Mouse (Mus musculus): ENCODE results near the gene Ankrd33.

Ankrd33 gene

DNA sequence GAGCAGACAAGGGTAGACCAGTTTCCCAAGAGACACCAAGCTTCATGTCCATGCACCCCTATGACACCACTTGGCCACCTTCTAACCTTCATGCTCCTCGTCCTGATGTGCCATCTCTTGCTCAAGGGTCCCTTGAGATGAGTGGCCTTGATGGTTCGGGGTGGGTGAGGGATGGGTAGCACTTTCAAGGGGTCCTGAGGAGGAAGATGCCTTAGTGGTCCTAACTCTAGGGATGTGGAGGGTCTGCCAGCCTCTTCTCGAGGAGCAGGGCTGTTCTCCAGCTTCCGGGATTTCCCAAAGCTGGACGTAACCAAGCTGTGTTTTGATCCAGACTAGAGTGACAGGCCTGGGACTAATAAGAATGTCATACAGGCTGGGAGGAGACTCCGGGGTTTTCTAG lies 10.0 kb downstream of the Ankrd33 start:
- DNase-seq (ENCODE audit: low read depth), result no peak

DNA sequence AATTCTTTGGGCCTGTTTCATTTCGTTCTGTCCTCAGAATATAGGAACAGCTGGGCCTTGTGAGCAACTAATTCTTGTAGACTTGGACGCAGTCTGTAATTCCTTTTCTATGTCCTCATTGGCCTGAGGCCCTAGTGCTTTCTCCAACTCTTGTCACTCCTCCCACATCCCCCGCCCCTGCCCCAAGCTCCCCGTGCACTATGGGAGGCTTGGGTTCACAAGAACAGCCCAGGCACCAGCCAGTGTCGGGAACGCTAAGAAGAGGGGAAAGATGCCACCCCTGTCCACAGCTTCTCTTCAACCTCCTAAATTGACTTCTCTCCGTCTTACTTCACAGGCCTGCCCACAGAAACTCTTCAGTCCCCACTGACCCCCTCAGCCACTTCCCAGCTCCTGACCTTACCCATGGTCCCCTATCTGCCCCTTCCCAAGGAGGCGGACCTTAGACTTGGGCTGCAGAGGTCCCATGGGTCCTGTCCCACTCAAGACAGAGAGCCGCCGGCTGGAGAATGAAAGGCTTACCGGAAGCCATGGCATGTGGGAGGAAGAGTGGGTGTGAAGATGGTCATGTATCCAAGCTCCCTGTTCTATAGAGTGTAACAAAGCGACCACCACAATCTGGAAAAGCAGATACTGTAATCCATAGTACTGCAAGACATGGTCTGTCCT lies 11.5 kb downstream of the Ankrd33 start:
- no peak for DNase-seq (ENCODE audit: low read depth)

DNA sequence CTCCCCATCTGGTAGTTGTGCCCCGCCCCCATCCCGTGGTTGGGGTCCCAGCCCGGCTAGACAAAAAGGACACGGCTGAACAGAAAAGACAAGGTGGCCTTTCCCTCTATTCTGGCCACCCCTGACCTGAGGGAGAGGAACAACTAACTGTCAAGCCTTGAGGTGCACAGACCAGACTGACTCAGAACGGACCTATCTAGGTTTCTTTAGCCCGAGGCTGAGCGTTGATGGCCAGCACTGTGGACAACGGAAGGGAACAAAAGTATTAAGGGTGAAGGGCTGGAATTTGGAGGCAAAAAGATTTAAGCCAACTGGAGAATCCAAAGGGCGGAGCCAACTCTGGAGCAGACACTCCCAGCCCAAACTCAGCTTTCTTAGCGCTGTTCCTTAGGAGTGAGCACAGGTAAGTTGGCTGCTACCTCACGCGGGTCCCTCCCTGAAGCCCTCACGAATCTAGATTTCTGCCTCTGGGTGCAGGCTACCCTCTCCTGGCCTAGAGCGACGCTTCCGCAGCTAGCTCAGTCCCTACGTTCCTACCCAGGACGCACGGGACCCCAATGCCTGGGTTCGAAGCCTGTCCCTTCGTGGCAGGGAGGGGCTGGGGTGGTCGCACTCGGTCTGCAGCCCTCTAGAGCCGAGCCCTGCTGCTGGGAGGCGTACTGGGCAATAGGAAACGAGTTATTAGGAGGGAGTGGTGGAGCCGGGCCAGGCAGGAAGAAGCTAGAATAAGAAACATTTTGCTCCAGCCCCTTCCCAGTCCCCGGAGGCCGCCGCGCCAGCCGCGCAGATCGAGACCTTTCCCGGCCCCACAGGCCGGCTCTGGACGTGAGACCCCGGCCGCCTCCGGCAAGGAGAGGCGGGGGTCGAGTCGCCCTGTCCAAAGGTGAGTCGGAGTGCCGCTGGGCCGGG lies 12.9 kb downstream of the Ankrd33 start, which contains the start of gene Acvrl1:
TSS of gene Acvrl1 (plus strand) at position 342 of the 909 bp plus-strand sequence.
- DNase-seq (ENCODE audit: low read depth), result no peak

DNA sequence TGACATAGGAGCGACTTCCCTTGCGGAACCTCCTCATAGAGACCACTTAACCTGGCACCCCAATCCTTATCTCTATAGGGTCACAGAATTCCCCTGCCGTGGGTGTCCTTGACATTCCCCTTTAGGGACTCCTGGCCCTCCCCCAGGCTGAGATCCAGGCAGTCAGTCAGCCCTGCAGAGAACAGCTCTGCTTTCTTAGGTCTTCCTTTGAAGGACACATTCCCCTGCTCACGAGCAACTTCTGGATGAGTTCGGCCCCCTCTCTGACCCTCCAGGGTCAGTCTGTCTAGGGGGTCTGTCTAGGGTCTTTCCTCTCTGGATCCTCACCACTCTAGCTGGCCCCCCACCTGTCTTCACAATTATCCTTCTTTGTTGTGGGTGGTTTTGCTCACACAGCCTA lies 13.9 kb downstream of the Ankrd33 start:
- no peak for DNase-seq (ENCODE audit: low read depth)

DNA sequence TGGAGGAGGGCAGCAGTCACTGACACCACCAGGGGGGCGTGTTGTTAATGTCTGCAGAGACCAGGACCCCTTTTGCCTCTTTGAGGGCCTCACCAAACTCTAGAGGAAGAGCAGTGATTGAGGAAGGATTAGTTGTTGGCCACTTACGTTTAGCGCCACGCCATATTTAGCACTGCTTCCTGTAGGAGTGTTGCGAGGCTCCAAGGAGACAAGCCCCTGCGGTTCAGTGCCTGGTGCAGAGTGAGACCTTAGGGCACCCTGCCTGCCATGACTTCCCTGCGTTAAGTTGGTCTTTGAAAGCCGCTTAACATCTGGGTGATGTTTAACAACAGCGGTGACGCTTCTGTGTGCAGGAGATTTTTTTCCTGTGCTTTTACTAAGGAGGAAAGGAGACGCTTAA lies 15.9 kb downstream of the Ankrd33 start:
- DNase-seq (ENCODE audit: low read depth), result no peak

DNA sequence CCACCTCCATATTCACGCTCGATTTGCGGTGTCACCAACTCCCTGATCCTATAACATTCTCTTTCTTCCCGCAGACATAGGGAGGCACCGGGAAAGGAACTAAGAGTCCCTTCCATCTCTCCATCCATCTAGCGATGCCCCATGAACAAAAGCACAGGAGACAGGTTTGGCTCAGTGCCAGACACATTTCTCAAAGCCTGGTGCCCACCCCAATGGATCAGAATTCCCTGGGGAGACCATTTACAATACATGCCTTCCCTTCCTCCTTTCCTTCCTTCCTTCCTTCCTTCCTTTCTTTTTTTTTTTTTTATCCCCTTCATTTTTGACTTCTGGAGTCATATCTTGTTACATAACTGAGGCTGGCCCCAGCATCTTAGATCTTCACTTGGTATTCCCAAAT lies 16.5 kb downstream of the Ankrd33 start:
- no peak for DNase-seq (ENCODE audit: low read depth)

DNA sequence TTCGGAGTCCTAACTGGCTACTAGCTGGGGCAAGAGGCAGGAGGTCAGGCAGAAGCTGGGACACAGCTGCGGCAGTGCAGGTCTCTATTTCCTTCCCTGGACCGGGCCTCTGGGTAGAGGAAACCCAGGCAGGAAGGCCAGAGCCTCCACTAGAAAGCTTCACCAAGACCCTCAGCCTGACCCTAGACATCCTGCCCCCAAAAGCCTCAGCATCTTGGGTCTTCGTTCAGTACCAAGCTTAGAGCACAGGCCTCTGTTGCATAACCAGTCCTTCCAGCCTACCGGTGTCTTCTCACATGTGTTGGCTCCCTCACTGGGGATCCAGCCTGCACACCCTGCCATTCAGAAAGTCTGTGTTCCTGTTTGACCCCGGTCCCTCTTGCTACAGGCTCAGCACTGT lies 17.2 kb downstream of the Ankrd33 start:
- DNase-seq (ENCODE audit: low read depth), result no peak

DNA sequence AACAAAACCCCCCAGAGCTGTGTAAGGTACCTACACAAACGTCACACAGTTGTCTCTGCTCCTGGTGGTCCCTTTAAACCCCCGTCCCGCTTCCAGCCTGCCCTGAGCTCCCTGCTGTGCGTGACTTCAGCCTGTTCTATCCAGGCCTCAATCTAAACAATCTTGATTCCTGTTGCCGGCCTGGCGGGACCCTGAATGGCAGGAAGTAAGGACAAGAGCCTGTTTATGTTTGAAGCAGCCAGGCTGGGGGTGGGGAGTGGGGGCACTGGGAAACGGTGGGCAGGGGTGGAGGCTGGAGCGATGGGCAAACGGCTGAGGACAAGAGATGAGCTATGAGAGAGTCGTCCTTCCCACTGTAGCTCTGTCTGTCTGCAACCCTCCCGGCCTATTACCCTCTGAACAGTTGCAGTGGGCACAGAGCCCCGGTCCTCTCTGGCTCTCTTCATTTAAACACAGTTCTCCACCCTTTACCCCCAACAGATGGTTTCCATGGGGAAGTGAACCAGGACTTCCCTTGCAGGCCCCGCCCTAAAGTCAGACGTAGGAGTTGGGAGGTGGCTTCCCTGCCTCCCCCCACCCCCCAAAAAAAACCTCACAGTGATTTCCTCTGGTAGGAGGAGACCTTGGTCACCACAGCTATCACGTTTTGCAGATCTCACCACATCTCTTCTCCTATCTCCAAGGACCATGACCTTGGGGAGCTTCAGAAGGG lies 18.6 kb downstream of the Ankrd33 start:
- DNase-seq (ENCODE audit: low read depth), result no peak

DNA sequence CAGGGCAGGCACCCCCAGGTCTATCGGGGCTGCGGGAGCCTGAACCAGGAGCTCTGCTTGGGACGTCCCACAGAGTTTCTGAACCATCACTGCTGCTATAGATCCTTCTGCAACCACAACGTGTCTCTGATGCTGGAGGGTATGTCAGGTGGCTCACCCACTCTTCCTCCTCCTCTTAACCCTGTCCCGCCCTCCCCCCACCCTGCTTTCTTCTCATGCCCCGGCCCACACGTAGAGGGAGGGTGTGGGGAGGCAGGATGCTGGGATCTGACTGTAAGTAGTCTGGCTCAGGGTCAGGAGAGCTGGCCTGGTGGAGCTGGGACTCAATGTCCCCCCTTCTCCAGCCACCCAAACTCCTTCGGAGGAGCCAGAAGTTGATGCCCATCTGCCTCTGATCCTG lies 19.9 kb downstream of the Ankrd33 start:
- no peak for DNase-seq (ENCODE audit: low read depth)

DNA sequence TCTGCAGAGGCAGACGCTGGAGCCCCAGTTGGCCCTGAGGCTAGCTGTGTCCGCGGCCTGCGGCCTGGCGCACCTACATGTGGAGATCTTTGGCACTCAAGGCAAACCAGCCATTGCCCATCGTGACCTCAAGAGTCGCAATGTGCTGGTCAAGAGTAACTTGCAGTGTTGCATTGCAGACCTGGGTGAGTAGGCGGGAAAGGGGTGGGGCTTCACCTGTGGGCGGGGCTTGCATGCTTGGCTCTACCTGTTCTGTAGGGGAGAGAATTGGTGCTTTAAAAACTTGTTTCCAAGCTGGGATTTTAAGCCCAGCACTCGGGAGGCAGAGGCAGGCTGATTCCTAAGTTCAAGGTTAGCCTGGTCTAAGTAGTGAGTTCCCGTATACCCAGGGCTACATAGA lies 21.9 kb downstream of the Ankrd33 start:
- no peak for DNase-seq (ENCODE audit: low read depth)

DNA sequence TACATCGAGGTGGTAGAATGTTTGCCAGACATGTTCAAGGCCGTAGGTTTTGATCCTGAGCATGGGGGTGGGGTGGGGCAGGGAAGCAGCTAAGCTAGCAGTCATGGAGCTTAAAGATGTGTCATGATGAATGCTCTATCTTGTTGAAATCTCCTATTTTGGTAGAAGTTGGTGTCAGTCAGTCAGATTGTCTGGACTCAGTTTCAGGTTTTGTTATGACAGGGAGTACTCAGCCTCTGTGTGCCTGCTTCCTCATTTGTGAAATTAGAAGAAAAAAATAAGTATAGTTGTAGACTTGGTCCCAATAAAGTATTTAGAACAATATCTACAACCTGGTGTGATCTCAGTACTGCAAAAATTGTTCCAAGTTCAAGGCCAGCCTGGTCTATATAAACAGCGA lies 23.1 kb downstream of the Ankrd33 start:
- no peak for DNase-seq (ENCODE audit: low read depth)

DNA sequence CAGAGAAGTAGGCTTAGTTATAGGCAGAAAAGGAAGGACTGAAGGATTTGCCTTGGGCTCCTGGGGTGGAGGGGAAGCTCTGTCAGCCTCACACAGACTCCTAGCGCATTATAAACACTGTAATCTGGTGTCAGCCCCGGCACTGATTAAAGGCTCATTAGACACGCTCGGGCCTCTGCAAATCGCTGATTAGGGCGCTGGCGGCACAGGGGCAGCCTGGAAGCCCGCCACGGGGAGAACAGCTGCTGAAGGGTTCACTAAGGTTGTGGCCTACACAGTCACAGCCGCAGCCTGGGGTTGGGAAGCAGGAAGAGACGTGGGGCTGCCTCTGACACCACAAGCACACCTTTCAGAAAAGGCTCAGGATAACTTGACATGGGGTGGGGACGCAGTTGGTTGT lies 24.3 kb downstream of the Ankrd33 start:
- DNase-seq (ENCODE audit: low read depth), result no peak

DNA sequence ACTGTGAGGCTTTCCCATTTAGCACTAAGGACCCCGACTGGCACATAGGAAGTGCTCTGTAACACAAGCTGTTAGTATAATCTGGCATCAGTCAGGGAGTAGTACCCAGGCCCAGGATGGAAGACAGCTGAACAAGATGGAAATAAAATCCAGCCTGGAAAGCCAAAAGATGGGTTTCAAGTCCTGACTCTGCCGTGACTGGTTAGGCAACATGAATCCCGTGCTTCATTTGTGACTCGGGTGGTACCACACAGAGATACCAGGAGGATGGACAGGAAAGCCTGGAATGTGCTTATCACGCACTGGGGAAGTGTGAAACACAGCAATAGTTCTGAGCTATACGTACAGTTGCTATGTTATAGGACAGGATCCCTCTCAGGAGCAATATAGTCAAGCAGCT lies 25.0 kb downstream of the Ankrd33 start:
- no peak for DNase-seq (ENCODE audit: low read depth)

DNA sequence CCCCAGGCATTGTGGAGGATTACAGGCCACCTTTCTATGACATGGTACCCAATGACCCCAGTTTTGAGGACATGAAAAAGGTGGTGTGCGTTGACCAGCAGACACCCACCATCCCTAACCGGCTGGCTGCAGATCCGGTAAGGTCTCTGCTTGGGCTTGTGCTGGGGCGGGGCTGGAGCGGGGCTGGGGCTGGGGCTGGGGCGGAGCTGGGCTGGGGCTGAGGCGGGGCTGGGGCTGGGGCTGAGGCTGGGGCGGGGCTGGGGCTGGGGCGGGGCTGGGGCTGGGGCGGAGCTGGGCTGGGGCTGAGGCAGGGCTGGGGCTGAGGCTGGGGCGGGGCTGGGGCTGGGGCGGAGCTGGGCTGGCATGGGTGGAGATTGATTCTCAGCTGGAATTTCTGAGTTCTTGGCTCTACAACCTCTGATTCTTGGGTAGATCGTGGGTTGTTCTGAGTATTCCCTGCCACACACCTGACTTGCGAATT lies 25.5 kb downstream of the Ankrd33 start:
- DNase-seq (ENCODE audit: low read depth), result no peak

DNA sequence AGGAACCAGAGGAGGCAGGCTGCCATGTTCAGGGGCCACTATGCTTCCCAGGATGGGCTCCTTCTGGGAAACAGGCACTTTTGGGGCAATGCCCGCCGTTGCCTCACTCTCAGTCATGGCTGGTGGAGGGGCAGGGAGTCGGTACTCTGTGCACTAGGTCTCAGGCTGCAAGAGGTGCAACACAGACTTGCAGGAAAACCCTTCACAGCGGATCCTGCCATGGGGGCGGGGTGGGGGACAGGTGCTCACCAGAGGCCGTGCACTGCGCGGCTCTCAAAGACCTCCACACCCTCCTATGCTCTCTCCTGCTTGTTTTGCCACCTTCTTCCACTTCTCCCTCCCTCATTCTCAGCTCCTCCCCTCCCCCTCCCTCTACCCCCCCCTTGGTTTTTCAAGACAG lies 27.1 kb downstream of the Ankrd33 start:
- no peak for DNase-seq (ENCODE audit: low read depth)

DNA sequence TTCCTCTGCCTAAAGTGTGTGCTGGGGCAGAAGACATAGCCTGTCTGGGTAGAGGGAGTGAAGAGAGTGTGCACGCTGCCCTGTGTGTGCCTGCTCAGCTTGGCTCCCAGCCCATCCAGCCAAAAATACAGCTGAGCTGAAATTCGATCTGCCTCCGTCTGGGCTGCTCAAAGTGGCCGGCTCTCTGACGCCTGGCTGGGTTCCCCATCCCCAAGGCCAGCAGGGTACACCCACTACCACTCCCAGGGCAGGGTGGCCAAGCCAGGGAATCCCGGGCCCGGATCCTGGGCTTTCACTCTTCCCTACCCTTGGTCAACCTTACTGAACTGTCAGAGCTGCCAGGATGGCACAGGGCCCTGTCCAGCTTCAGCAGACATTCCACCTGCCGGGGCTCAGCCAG lies 27.9 kb downstream of the Ankrd33 start:
- no peak for DNase-seq (ENCODE audit: low read depth)

DNA sequence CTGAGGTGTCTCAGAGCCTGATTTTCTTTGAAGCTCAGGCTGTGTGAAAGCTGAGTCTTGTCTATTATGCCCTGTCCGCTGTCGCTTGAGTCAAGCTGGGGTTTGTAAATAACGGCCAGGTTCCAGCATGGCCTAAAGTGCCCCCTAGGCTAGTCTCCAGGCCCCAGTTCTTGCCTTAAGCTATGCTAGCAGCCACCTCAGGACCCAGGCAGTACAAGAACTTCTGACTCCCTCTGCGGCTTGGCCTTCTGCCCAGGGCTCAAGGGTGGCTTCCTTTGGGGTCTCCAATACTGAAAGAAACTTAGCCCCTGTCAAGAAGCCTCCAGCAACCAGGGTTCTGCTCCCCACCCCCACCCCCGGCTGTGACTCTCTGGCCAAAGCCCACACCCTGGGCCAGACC lies 28.6 kb downstream of the Ankrd33 start:
- DNase-seq (ENCODE audit: low read depth), result no peak

DNA sequence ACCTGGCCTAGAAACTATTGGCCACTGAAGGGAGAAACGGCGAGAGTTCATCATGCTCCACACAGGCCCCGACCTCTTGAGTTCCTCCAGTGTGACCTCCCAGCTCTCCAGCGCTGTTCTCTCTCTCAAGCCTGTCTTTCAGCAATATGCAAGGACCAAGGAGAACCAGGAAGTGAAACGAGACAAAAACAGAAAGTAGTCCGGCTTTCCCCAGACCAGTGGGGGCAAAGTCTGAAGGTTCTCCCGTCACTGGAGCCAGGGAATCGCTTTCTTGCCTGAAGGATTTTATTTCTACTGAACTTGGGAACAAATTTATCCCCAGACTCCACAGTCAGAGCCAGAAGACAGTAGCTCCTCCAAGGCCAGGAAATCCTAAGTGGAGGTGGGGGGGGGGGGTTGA lies 29.2 kb downstream of the Ankrd33 start:
- no peak for DNase-seq (ENCODE audit: low read depth)

DNA sequence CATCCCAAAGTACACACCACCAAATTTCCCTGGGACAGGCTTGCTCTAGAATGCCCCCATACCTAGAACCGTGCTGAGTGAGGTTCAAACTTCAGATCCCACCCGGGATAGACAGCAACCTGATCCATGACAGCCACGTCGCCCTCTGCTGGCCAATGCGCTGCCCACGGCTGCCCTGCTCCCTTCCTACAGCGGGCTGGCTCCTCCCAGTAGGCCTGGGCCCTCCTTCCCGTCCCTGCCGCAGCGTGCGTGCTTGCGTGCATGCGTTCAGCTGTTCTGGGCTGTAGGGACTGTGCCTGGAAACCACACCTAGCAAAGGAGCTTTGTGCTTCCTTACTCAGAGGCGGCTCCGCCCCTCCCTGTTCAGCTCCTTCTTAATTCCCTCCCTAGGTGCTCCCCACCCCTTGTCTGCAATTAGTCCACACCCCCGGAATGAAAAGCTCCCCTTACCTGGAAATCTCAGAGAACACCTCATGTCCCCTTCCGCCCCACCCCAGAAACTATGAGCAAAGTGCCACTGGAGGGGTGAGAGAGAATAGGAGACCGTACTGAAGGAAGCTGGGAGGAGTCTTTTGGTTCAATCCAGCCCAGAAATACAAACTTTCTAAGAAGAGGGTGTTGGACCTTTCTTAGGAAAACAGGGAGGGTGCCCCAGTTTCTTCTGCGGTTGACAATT lies 30.0 kb downstream of the Ankrd33 start:
- DNase-seq (ENCODE audit: low read depth), result peak; percentile 88

DNA sequence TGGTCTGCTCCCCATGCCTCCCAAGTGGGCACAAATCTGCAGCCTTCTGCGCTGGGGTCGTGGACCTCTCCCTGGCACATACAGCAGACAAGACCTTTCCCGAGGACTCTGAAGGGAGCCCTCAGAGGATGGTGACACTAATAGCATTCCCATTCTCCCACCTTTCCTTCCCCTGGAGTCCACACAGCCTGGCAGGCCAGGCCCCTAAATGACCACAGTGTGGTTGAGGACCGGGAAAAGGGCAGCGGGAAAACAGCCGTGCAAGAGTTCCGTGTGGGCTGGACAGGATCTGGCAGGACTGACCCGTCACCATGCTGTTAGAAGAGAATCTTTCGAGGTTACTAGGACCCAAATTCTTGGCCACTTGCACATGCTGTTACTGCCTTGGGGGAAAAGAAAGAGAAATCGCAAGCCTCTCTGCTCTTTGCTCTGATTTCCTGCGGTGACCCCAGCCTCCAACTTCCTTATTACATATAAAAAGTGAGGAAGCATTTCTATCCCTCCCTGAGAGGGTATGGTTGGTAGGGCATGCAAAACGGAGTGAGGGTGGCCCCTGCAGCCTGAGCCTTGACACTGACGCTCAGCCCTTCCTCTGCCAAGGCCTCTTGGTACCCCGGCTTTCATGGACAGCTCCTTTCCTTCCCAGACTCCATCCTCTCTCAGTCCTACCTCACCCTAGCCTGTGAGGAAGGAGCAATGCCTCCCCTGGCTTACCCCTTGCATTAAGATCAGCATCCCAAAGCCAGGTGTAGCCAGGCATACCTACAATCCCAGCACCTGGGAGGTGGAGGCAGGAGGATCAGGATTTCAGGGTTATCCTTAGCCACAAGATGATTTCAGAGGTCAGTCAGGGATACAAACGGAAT lies 30.8 kb downstream of the Ankrd33 start:
- no peak for DNase-seq (ENCODE audit: low read depth)

Data from c-Kit-positive CD71-negative TER-119-negative erythroid progenitor cells, embryonic 14.5 days (primary cell).